Mouse (Mus musculus): ENCODE data around the gene Hao2. TPM values are rescaled to one million over a fixed set of nuclear protein-coding genes. Genes with fewer than 3 reads are reported as not detected.

Gene Hao2
- total RNA-seq, 2 experiments from 2014 or later = not detected

GRCm38 (mm10) chr3:98862800-98863199 is 30.2 kb downstream of the Hao2 start:
- intact Hi-C loops (cut with DNase I) = no loop called here
- no peak for DNase-seq (ENCODE audit: low spot score in 2 of 2)

GRCm38 (mm10) chr3:98859576-98859975 is 33.5 kb downstream of the Hao2 start, which contains the start of gene Hsd3b1:
Hsd3b1 (minus strand) TSS chr3:98859794.
- no peak for DNase-seq (ENCODE audit: low spot score in 2 of 2)
- intact Hi-C loops (cut with DNase I) = no loop called here

- intact Hi-C loops (cut with DNase I) = no loop called here
- DNase-seq (ENCODE audit: low spot score in 2 of 2) = no peak
These were observed 35.0 kb downstream of the Hao2 start for GRCm38 (mm10) chr3:98858051-98858450.

- intact Hi-C loops (cut with DNase I) = no loop called here
- no peak for DNase-seq (ENCODE audit: low spot score in 2 of 2)
These were observed 36.1 kb downstream of the Hao2 start for GRCm38 (mm10) chr3:98856892-98857291.

- intact Hi-C loops (cut with DNase I) = no loop called here
- no peak for DNase-seq (ENCODE audit: low spot score in 2 of 2)
These were observed 37.9 kb downstream of the Hao2 start for GRCm38 (mm10) chr3:98855160-98855559.

- intact Hi-C loops (cut with DNase I) = no loop called here
- DNase-seq (ENCODE audit: low spot score in 2 of 2) = no peak
These were observed 39.4 kb downstream of the Hao2 start for GRCm38 (mm10) chr3:98853685-98854084.

GRCm38 (mm10) chr3:98853051-98853450 is 40.0 kb downstream of the Hao2 start:
- DNase-seq (ENCODE audit: low spot score in 2 of 2) = no peak
- intact Hi-C loops (cut with DNase I) = no loop called here

- intact Hi-C loops (cut with DNase I) = no loop called here
- DNase-seq (ENCODE audit: low spot score in 2 of 2) = no peak
These were observed 40.4 kb downstream of the Hao2 start for GRCm38 (mm10) chr3:98852631-98853030.

- intact Hi-C loops (cut with DNase I) = no loop called here
- no peak for DNase-seq (ENCODE audit: low spot score in 2 of 2)
These were observed 41.2 kb downstream of the Hao2 start for GRCm38 (mm10) chr3:98851853-98852252.

- intact Hi-C loops (cut with DNase I) = no loop called here
- DNase-seq (ENCODE audit: low spot score in 2 of 2) = no peak
These were observed 42.8 kb downstream of the Hao2 start for GRCm38 (mm10) chr3:98850262-98850661.

- no peak for DNase-seq (ENCODE audit: low spot score in 2 of 2)
- intact Hi-C loops (cut with DNase I) = no loop called here
These were observed 44.1 kb downstream of the Hao2 start for GRCm38 (mm10) chr3:98848898-98849297.

Other genes with a start within 250 kb of the Hao2 start
- under 1 TPM in 1 of 2 experiments, not detected in 1; 0.11 TPM for gene Hsd3b2, start 168.7 kb downstream of the Hao2 start, total RNA-seq (2021)
- not detected for gene Hsd3b3, start 130.1 kb downstream of the Hao2 start, total RNA-seq (2021)
- not detected for gene Hsd3b6, start 78.8 kb downstream of the Hao2 start, total RNA-seq (2021)
- gene Hsd3b1, start 33.4 kb downstream of the Hao2 start, total RNA-seq (2021) = not detected
- 1 to 10 TPM; 5.1 to 6.9 TPM for gene Wars2, start 247.8 kb upstream of the Hao2 start, total RNA-seq (2021)